Mouse (Mus musculus): ENCODE data around the gene Inmt. TPM values are rescaled to one million over a fixed set of nuclear protein-coding genes. Genes with fewer than 3 reads are reported as not detected.

Inmt gene
- polyA plus RNA-seq, 1 experiment from 2014 or later, result not detected

GRCm38 (mm10) chr6:55123056-55123455 is 51.8 kb downstream of the Inmt start:
- WGBS, result 50% methylated on average over 4 of the region's 4 CpGs
- Histone ChIP-seq H3K4me2 (ENCODE audit: low read length) (no peak overlapping the region), H3K4me3 (ENCODE audit: low read length) (no peak overlapping the region)

More at GRCm38 (mm10) chr6:55123056-55123455, 51.8 kb downstream of the Inmt start:
- ATAC-seq, result no peak
- no peak overlapping the region for H3K27ac ChIP-seq (ENCODE audit: low read depth, low read length)
- no peak overlapping the region for H3K9ac ChIP-seq (ENCODE audit: low read depth, low read length)
- peaks cover 11% of the 10 kb centered on the region for H3K27me3 ChIP-seq (replicated peaks; ENCODE audit: control insufficient read depth, insufficient read depth, low read length)
- H3K9me3 ChIP-seq (ENCODE audit: control insufficient read depth, low read length), result no peaks in the 10 kb centered on the region
- H3K4me1 ChIP-seq (ENCODE audit: control insufficient read depth, insufficient read depth, low read depth, low read length), result peaks cover 2% of the 10 kb centered on the region; the same call in 1 of the 2 replicates
- no peaks in the 10 kb centered on the region for H3K36me3 ChIP-seq (ENCODE audit: control insufficient read depth, insufficient read depth, low read length)

Other genes starting within 250 kb of the Inmt start
- 3.1 and 3.6 TPM in 2 replicates for gene Nod1, start 202.4 kb downstream of the Inmt start, polyA plus RNA-seq (2015; fragmentation: Nextera tagmentation; extraction: Ambion mirVana)
- gene Ggct, start 182.1 kb downstream of the Inmt start, polyA plus RNA-seq (2015; fragmentation: Nextera tagmentation; extraction: Ambion mirVana), result 14.3 and 20.5 TPM in 2 replicates
- 209 and 213 TPM in 2 replicates for gene Gars, start 137.0 kb downstream of the Inmt start, polyA plus RNA-seq (2015; fragmentation: Nextera tagmentation; extraction: Ambion mirVana)
- 1.4 and 1.7 TPM in 2 replicates for gene Crhr2, start 42.0 kb downstream of the Inmt start, polyA plus RNA-seq (2015; fragmentation: Nextera tagmentation; extraction: Ambion mirVana)
- 13.0 and 13.5 TPM in 2 replicates for gene Mindy4, start 28.3 kb upstream of the Inmt start, polyA plus RNA-seq (2015; fragmentation: Nextera tagmentation; extraction: Ambion mirVana)
- gene Aqp1, start 161.4 kb upstream of the Inmt start, polyA plus RNA-seq (2015; fragmentation: Nextera tagmentation; extraction: Ambion mirVana), result 27.6 and 30.9 TPM in 2 replicates
- not detected in 2 replicates for gene Ghrhr, start 201.3 kb upstream of the Inmt start, polyA plus RNA-seq (2015; fragmentation: Nextera tagmentation; extraction: Ambion mirVana)

All from hindbrain, embryonic 16.5 days (tissue).